Mouse (Mus musculus) MEL (cell line): ENCODE measurements around the gene Mypop. TPM values are rescaled to one million over a fixed set of nuclear protein-coding genes. Genes with fewer than 3 reads are reported as not detected.

ENCODE experiments used
- DNase-seq: peaks from one replicate; pipeline ENCODE4 v3.0.0; 2011; ENCODE audit warnings: low read depth, low spot score
- H3K27ac ChIP-seq: 2 replicates; pipeline ENCODE4 v1.5.1; 2012; ENCODE audit warnings: low read depth, mild to moderate bottlenecking, control low read depth, low read length, moderate library complexity; ENCODE audit not compliant: control insufficient read depth
- H3K27me3 ChIP-seq, 2 experiments: fragments of 150-350 bp in 1 of 2; sonication (generic) in 1 of 2; 2 replicates each; pipeline ENCODE4 v1.6.1; 2012; ENCODE audit warnings: low read length in 2 of 2, mild to moderate bottlenecking in 2 of 2, improper control_type of control experiment in 1 of 2, moderate library complexity in 1 of 2; ENCODE audit not compliant: insufficient read depth in 2 of 2, control insufficient read depth in 1 of 2
- H3K36me3 ChIP-seq, 2 experiments: 2 replicates each; pipeline ENCODE4 v1.6.1; 2012 to 2014; ENCODE audit warnings: low read length in 2 of 2, improper control_type of control experiment in 1 of 2, inconsistent platforms in 1 of 2, mild to moderate bottlenecking in 1 of 2; ENCODE audit not compliant: insufficient read depth in 2 of 2, control insufficient read depth in 1 of 2
- H3K4me1 ChIP-seq, 2 experiments: fragments of 150-350 bp in 1 of 2; sonication (generic) in 1 of 2; 2 replicates each; pipeline ENCODE4 v1.6.1; 2012; ENCODE audit warnings: low read length in 2 of 2, improper control_type of control experiment in 1 of 2, mild to moderate bottlenecking in 1 of 2; ENCODE audit not compliant: insufficient read depth in 2 of 2, control insufficient read depth in 1 of 2
- H3K4me3 ChIP-seq, 2 experiments: fragments of 150-350 bp in 1 of 2; sonication (generic) in 1 of 2; 2 replicates each; pipeline ENCODE4 v1.5.1; 2012; ENCODE audit warnings: low read depth in 2 of 2, low read length in 2 of 2, mild to moderate bottlenecking in 2 of 2, moderate library complexity in 2 of 2, control low read depth in 1 of 2, improper control_type of control experiment in 1 of 2; ENCODE audit not compliant: control insufficient read depth in 1 of 2, insufficient read depth in 1 of 2
- H3K79me2 ChIP-seq: 2 replicates; pipeline ENCODE4 v1.6.1; 2012; ENCODE audit warnings: mild to moderate bottlenecking, low read length, moderate library complexity; ENCODE audit not compliant: control insufficient read depth, poor library complexity, insufficient read depth
- H3K9ac ChIP-seq: 2 replicates; pipeline ENCODE4 v1.6.1; 2012; ENCODE audit warnings: low read depth, mild to moderate bottlenecking, control low read depth, low read length, moderate library complexity; ENCODE audit not compliant: control insufficient read depth, poor library complexity, severe bottlenecking
- H3K9me3 ChIP-seq: fragments of 150-350 bp; sonication (generic); replicated peaks from 2 replicates; pipeline ENCODE4 v1.6.1; 2012; ENCODE audit warnings: mild to moderate bottlenecking, low read length, improper control_type of control experiment, moderate library complexity; ENCODE audit not compliant: insufficient read depth
- BHLHE40 ChIP-seq: IDR thresholded peaks from 2 replicates; pipeline ENCODE4 v1.6.1; 2012; ENCODE audit warnings: low read depth, mild to moderate bottlenecking, inconsistent platforms, low read length, improper control_type of control experiment, borderline replicate concordance
- CHD2 ChIP-seq: IDR thresholded peaks from 2 replicates; pipeline ENCODE4 v1.6.1; 2011; ENCODE audit warnings: low read length, improper control_type of control experiment
- CTCF ChIP-seq, 3 experiments: IDR thresholded peaks in 2 of 3; conservative IDR thresholded peaks in 1 of 3; 2 replicates each; pipeline ENCODE4 v1.5.1; 2011 to 2012; ENCODE audit warnings: low read length in 3 of 3, low read depth in 2 of 3, mild to moderate bottlenecking in 2 of 3, improper control_type of control experiment in 1 of 3, inconsistent platforms in 1 of 3, mixed read lengths in 1 of 3, moderate library complexity in 1 of 3; ENCODE audit not compliant: control insufficient read depth in 1 of 3, insufficient read depth in 1 of 3, poor library complexity in 1 of 3, severe bottlenecking in 1 of 3
- ELF1 ChIP-seq: IDR thresholded peaks from 2 replicates; pipeline ENCODE4 v1.6.1; 2014; ENCODE audit warnings: low read depth, mild to moderate bottlenecking, inconsistent platforms, low read length, improper control_type of control experiment, moderate library complexity
- EP300 ChIP-seq, 2 experiments: IDR thresholded peaks; 2 replicates each; pipeline ENCODE4 v1.6.1; 2011; ENCODE audit warnings: improper control_type of control experiment in 2 of 2, low read length in 2 of 2, low read depth in 1 of 2, mild to moderate bottlenecking in 1 of 2
- ETS1 ChIP-seq: IDR thresholded peaks from 2 replicates; pipeline ENCODE4 v1.6.1; 2012; ENCODE audit warnings: low read depth, mild to moderate bottlenecking, inconsistent platforms, low read length, improper control_type of control experiment, moderate library complexity
- GABPA ChIP-seq: IDR thresholded peaks from 2 replicates; pipeline ENCODE4 v1.6.1; 2012; ENCODE audit warnings: low read depth, mild to moderate bottlenecking, inconsistent platforms, low read length, improper control_type of control experiment, moderate library complexity
- HCFC1 ChIP-seq: IDR thresholded peaks from 2 replicates; pipeline ENCODE4 v1.6.1; 2012; ENCODE audit warnings: low read depth, mild to moderate bottlenecking, inconsistent platforms, low read length, improper control_type of control experiment, moderate library complexity
- JUND ChIP-seq: IDR thresholded peaks from 2 replicates; pipeline ENCODE4 v1.6.1; 2011; ENCODE audit warnings: low read depth, mild to moderate bottlenecking, improper control_type of control experiment, low read length
- MAX ChIP-seq: IDR thresholded peaks from 2 replicates; pipeline ENCODE4 v1.6.1; 2011; ENCODE audit warnings: low read length, improper control_type of control experiment
- MAZ ChIP-seq: IDR thresholded peaks from 2 replicates; pipeline ENCODE4 v1.6.1; 2012; ENCODE audit warnings: low read depth, mild to moderate bottlenecking, inconsistent platforms, low read length, improper control_type of control experiment
- MEF2A ChIP-seq: IDR thresholded peaks from 2 replicates; pipeline ENCODE4 v1.6.1; 2014; ENCODE audit warnings: low read depth, mild to moderate bottlenecking, inconsistent platforms, low read length, improper control_type of control experiment; ENCODE audit not compliant: poor library complexity, insufficient replicate concordance, severe bottlenecking; ENCODE audit errors: extremely low read depth
- MXI1 ChIP-seq: IDR thresholded peaks from 2 replicates; pipeline ENCODE4 v1.6.1; 2011; ENCODE audit warnings: mild to moderate bottlenecking, low read depth, low read length, improper control_type of control experiment
- MYB ChIP-seq: IDR thresholded peaks from 2 replicates; pipeline ENCODE4 v1.6.1; 2011; ENCODE audit warnings: mild to moderate bottlenecking, low read depth, low read length, improper control_type of control experiment
- MYC ChIP-seq: IDR thresholded peaks from 2 replicates; pipeline ENCODE4 v1.6.1; 2011; ENCODE audit warnings: low read depth, mild to moderate bottlenecking, low read length, improper control_type of control experiment, moderate library complexity
- NRF1 ChIP-seq: IDR thresholded peaks from 2 replicates; pipeline ENCODE4 v1.6.1; 2014; ENCODE audit warnings: low read depth, mild to moderate bottlenecking, inconsistent platforms, low read length, improper control_type of control experiment, moderate library complexity; ENCODE audit not compliant: poor library complexity, insufficient read depth, severe bottlenecking
- POLR2A ChIP-seq, 2 experiments: IDR thresholded peaks; 2 replicates each; pipeline ENCODE4 v1.6.1; 2011 to 2012; ENCODE audit warnings: low read length in 2 of 2, mild to moderate bottlenecking in 2 of 2, control low read depth in 1 of 2, improper control_type of control experiment in 1 of 2, low read depth in 1 of 2, moderate library complexity in 1 of 2; ENCODE audit not compliant: control insufficient read depth in 1 of 2, insufficient read depth in 1 of 2, poor library complexity in 1 of 2
- POLR2AphosphoS2 ChIP-seq: IDR thresholded peaks from 2 replicates; pipeline ENCODE4 v1.6.1; 2011; ENCODE audit warnings: low read length, improper control_type of control experiment
- POLR2AphosphoS5 ChIP-seq: IDR thresholded peaks from 2 replicates; pipeline ENCODE4 v1.6.1; 2012; ENCODE audit warnings: low read depth, borderline replicate concordance, mild to moderate bottlenecking, inconsistent platforms, low read length, moderate library complexity, mixed read lengths
- RAD21 ChIP-seq: IDR thresholded peaks from 2 replicates; pipeline ENCODE4 v1.6.1; 2011; ENCODE audit warnings: mild to moderate bottlenecking, low read depth, low read length, improper control_type of control experiment
- RCOR1 ChIP-seq: IDR thresholded peaks from 2 replicates; pipeline ENCODE4 v1.6.1; 2012; ENCODE audit warnings: low read depth, mild to moderate bottlenecking, inconsistent platforms, low read length, improper control_type of control experiment
- SIN3A ChIP-seq: IDR thresholded peaks from 2 replicates; pipeline ENCODE4 v1.6.1; 2012; ENCODE audit warnings: low read length, improper control_type of control experiment, inconsistent platforms
- SMC3 ChIP-seq: IDR thresholded peaks from 2 replicates; pipeline ENCODE4 v1.6.1; 2011; ENCODE audit warnings: low read depth, low read length, improper control_type of control experiment
- TAL1 ChIP-seq: IDR thresholded peaks from 2 replicates; pipeline ENCODE4 v1.6.1; 2012; ENCODE audit warnings: mild to moderate bottlenecking, inconsistent platforms, low read length, moderate library complexity, mixed read lengths
- TBP ChIP-seq: IDR thresholded peaks from 2 replicates; pipeline ENCODE4 v1.8.0; 2011; ENCODE audit warnings: low read depth, low read length, improper control_type of control experiment
- UBTF ChIP-seq: IDR thresholded peaks from 2 replicates; pipeline ENCODE4 v1.6.1; 2012; ENCODE audit warnings: low read depth, mild to moderate bottlenecking, inconsistent platforms, low read length, improper control_type of control experiment, moderate library complexity, borderline replicate concordance; ENCODE audit not compliant: insufficient read depth
- USF1 ChIP-seq: IDR thresholded peaks from 2 replicates; pipeline ENCODE4 v1.6.1; 2014; ENCODE audit warnings: low read depth, mild to moderate bottlenecking, inconsistent platforms, low read length, improper control_type of control experiment, moderate library complexity
- ZC3H11A ChIP-seq: IDR thresholded peaks from 2 replicates; pipeline ENCODE4 v1.6.1; 2012; ENCODE audit warnings: low read depth, mild to moderate bottlenecking, inconsistent platforms, low read length, improper control_type of control experiment
- ZKSCAN1 ChIP-seq: IDR thresholded peaks from 2 replicates; pipeline ENCODE4 v1.6.1; 2012; ENCODE audit warnings: low read depth, mild to moderate bottlenecking, inconsistent platforms, low read length, improper control_type of control experiment, moderate library complexity
- polyA plus RNA-seq, 2 experiments: library from polyadenylated mRNA; stranded (reverse) in 1 of 2; unstranded in 1 of 2; fragments of >175 nt in 1 of 2; fragments of >200 nt in 1 of 2; gene quantifications; 2 replicates each; pipeline versions ENCODE4 v1.2.1 to v1.2.4; 2012; ENCODE audit warnings: low replicate concordance in 2 of 2, low read depth in 1 of 2; ENCODE audit not compliant: insufficient read length in 2 of 2, insufficient read depth in 1 of 2, missing spikeins in 1 of 2
- total RNA-seq: library from RNA; depleted of rRNA; stranded (reverse); fragments of 300-350 nt; gene quantifications from 2 replicates; pipeline ENCODE4 v1.2.3, GENCODE M21; 2012

The Mypop gene
- total and polyA plus RNA-seq, 3 experiments: 1.2 to 6.5 TPM; not detected in 1

- no peak for DNase-seq
- H3K4me3 ChIP-seq: peak overlapping the region in 1 of 2 experiments; percentile 82; a peak in 2 of 4 replicates
- peak overlapping the region; percentile 93; the same call in 1 of the 2 replicates for H3K9ac ChIP-seq
- peaks cover 0 to 15% of the 10 kb centered on the region in 2 experiments; a peak in 3 of 4 replicates for H3K36me3 ChIP-seq
- H3K4me1 ChIP-seq: peaks cover 5 to 21% of the 10 kb centered on the region in 2 experiments; a peak in 3 of 4 replicates
- no peak overlapping the region for H3K27ac ChIP-seq
- H3K27me3 ChIP-seq: no peaks in the 10 kb centered on the region
- TF ChIP-seq SIN3A (no peak; the same call in 1 of the 2 replicates), ELF1 (no peak), TBP (no peak), MYC (no peak), CTCF (IDR thresholded peaks at IDR 0.05 in 2 of 3, conservative IDR thresholded peaks at IDR 0.05 in 1 of 3; ENCODE audit: control insufficient read depth in 1 of 3, insufficient read depth in 1 of 3, low read depth in 2 of 3, low read length in 3 of 3, poor library complexity in 1 of 3, severe bottlenecking in 1 of 3) (no peak), UBTF (no peak), MEF2A (no peak), POLR2AphosphoS5 (no peak), MYB (no peak), JUND (no peak), POLR2A (IDR thresholded peaks at IDR 0.05; ENCODE audit: control insufficient read depth in 1 of 2, insufficient read depth in 1 of 2, low read depth in 1 of 2, low read length in 2 of 2, poor library complexity in 1 of 2) (no peak), ZKSCAN1 (no peak), POLR2AphosphoS2 (no peak), HCFC1 (no peak), RCOR1 (no peak)
- H3K9me3 ChIP-seq: no peaks in the 10 kb centered on the region
- H3K79me2 ChIP-seq: peaks cover 26% of the 10 kb centered on the region
These were observed 14.5 kb downstream of the Mypop start for GRCm38 (mm10) chr7:19005417-19006121.

- Histone ChIP-seq H3K36me3 (peaks cover 0 to 15% of the 10 kb centered on the region in 2 experiments; a peak in 3 of 4 replicates), H3K9me3 (no peaks in the 10 kb centered on the region), H3K79me2 (peaks cover 23% of the 10 kb centered on the region), H3K4me1 (peaks cover 5 to 21% of the 10 kb centered on the region in 2 experiments; a peak in 3 of 4 replicates), H3K27me3 (no peaks in the 10 kb centered on the region), H3K9ac (no peak overlapping the region), H3K4me3 (no peak overlapping the region), H3K27ac (no peak overlapping the region)
- peak; percentile 91 for DNase-seq
- no peak for TF ChIP-seq POLR2AphosphoS5
- peak; percentile 44; the same call in 1 of the 2 replicates for TF ChIP-seq NRF1
- no peak for TF ChIP-seq BHLHE40
- TF ChIP-seq MAX: no peak
- peak; percentile 77 for TF ChIP-seq SMC3
- no peak for TF ChIP-seq ETS1
- peak; percentile 58 for TF ChIP-seq RAD21
- peak in 2 of 3 experiments; percentile 96 for TF ChIP-seq CTCF (IDR thresholded peaks at IDR 0.05 in 2 of 3, conservative IDR thresholded peaks at IDR 0.05 in 1 of 3; ENCODE audit: control insufficient read depth in 1 of 3, insufficient read depth in 1 of 3, low read depth in 2 of 3, low read length in 3 of 3, poor library complexity in 1 of 3, severe bottlenecking in 1 of 3)
- TF ChIP-seq MAZ: 0 out of 2 replicates have a peak, but pooled peaks have one; percentile 52
- no peak for TF ChIP-seq CHD2
- no peak for TF ChIP-seq GABPA
- no peak for TF ChIP-seq TBP
- no peak for TF ChIP-seq EP300 (IDR thresholded peaks at IDR 0.05; ENCODE audit: low read depth in 1 of 2, low read length in 2 of 2)
- no peak for TF ChIP-seq USF1
- no peak for TF ChIP-seq TAL1
- TF ChIP-seq MXI1: no peak
- no peak for TF ChIP-seq ZKSCAN1
- TF ChIP-seq UBTF: no peak
- peak; percentile 69 for TF ChIP-seq SIN3A
- TF ChIP-seq ZC3H11A: peak; percentile 34
- TF ChIP-seq HCFC1: peak; percentile 62
These were observed 15.4 kb downstream of the Mypop start for GRCm38 (mm10) chr7:19006476-19006875.
